Mouse (Mus musculus): ENCODE results near the gene Naglu. TPM values are rescaled to one million over a fixed set of nuclear protein-coding genes. Genes with fewer than 3 reads are reported as not detected.

The Naglu gene
- polyA plus RNA-seq, 1 experiment, result 0.14 TPM

DNA sequence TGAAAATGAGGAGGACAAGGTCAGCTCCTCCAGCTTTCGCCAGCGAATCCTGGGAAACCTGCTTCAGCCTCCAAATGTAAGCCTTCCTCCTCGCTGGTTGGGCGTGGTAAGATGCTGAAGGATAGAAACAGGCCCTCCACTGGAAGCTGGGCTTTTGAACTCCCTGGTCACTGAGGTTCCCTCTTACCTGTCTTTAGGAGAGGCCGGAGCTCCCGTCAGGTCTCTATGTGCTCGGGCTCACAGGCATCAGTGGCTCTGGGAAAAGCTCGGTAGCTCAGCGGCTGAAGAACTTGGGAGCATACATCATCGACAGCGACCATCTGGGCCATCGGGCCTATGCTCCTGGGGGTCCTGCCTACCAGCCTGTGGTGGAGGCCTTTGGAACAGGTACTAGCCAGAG lies 15.0 kb downstream of the Naglu start:
- Histone ChIP-seq H3K27me3 (ENCODE audit: control insufficient read depth) (peaks cover 24% of the 10 kb centered on the region), H3K4me3 (replicated peaks) (no peak overlapping the region), H3K9me3 (ENCODE audit: control insufficient read depth, low read length) (peaks cover 1% of the 10 kb centered on the region; the same call in 1 of the 2 replicates), H3K4me1 (ENCODE audit: control insufficient read depth) (peaks cover 80% of the 10 kb centered on the region), H3K36me3 (ENCODE audit: control insufficient read depth) (peaks cover 37% of the 10 kb centered on the region)
- TF ChIP-seq TAL1 (IDR thresholded peaks at IDR 0.05; ENCODE audit: low read length) (no peak), GATA1 (IDR thresholded peaks at IDR 0.05; ENCODE audit: low read length) (no peak)

DNA sequence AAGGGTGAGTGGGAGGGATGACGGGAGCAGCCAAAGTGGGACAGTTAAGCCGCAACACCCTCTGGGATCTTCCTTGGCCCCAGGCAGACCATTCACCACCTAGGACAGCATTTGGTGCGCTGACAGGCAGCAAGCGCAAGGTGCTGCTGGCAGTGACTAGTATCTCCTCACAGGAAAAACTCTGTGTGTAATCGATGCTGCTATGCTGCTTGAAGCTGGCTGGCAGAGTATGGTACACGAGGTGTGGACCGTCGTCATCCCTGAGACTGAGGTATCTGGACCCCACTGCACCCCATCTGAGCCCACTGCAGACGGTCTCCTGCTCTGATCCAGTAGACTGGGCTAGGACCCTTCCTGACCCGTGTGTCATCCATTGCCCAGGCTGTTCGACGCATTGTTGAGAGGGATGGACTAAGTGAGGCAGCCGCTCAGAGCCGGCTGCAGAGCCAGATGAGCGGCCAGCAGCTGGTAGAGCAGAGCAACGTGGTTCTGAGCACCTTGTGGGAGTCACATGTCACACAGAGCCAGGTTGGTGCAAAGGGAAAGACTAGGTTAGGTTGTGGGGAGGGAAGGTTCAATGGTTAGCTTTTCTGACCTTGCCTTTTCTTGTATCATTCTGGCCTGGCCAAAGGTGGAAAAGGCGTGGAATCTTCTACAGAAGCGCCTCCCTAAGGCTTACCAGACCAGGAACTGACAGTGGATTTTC lies 16.0 kb downstream of the Naglu start:
- H3K9me3 ChIP-seq (ENCODE audit: control insufficient read depth, low read length), result no peaks in the 10 kb centered on the region
- no peak overlapping the region for H3K4me3 ChIP-seq (replicated peaks)
- peaks cover 47% of the 10 kb centered on the region for H3K36me3 ChIP-seq (ENCODE audit: control insufficient read depth)
- H3K4me1 ChIP-seq (ENCODE audit: control insufficient read depth), result peaks cover 80% of the 10 kb centered on the region
- H3K27me3 ChIP-seq (ENCODE audit: control insufficient read depth), result peaks cover 15% of the 10 kb centered on the region
- TF ChIP-seq TAL1 (IDR thresholded peaks at IDR 0.05; ENCODE audit: low read length), result no peak
- TF ChIP-seq GATA1 (IDR thresholded peaks at IDR 0.05; ENCODE audit: low read length), result no peak

GRCm38 (mm10) chr11:101086323-101086674 lies 16.5 kb downstream of the Naglu start:
- Histone ChIP-seq H3K4me1 (ENCODE audit: control insufficient read depth) (peaks cover 77% of the 10 kb centered on the region), H3K9me3 (ENCODE audit: control insufficient read depth, low read length) (no peaks in the 10 kb centered on the region), H3K4me3 (replicated peaks) (peak overlapping the region; percentile 76), H3K36me3 (ENCODE audit: control insufficient read depth) (peaks cover 52% of the 10 kb centered on the region), H3K27me3 (ENCODE audit: control insufficient read depth) (peaks cover 9% of the 10 kb centered on the region)
- TF ChIP-seq GATA1 (IDR thresholded peaks at IDR 0.05; ENCODE audit: low read length) (no peak), TAL1 (IDR thresholded peaks at IDR 0.05; ENCODE audit: low read length) (no peak)

DNA sequence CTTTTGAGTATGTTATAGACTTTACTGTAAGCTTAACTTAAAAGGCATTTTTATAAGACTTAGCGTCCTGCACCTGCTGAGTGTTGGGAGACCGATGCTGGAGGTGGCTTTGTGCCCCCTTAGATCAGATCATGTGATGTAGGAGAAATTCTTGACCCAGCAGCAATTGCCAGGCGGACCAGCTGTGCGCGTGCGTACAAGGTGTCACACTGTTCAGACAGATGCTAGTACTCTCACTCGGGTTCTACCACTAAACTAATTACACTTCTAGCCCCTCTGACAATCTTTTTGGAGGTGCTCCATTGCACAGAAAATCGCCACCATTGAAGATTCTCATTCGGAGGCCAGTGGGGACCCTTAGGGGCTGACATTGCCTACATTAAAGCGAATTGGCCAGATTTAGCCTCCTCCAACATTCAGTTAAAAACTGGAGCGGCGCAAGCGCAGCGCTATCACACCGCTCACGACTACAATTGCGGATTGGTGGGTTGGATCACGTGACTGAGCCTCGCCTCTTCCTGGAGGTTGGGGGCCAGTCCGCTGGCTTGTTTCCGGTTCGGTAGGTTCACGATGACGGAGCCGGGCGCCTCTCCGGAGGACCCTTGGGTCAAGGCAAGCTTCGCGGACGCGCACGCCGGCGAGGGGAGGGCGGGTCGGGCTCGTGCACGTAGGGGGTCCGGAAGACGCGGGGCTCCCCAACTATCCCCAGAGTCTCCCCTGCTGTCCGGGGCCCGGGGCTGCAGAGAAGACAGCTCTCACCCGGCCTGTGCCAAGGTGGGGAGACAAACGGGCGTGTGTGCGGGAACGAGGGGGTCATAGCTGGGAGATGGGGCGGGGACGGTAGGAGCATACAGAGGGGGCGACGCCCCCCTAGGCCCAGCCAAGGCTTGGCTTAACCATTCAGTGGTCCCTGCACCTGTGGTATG lies 17.2 kb downstream of the Naglu start, which contains the start of gene Mlx:
TSS of gene Mlx (plus strand) at position 522 of the 926 bp plus-strand sequence.
- no peak for TF ChIP-seq TAL1 (IDR thresholded peaks at IDR 0.05; ENCODE audit: low read length)
- peak; percentile 16; the same call in 1 of the 2 replicates for TF ChIP-seq GATA1 (IDR thresholded peaks at IDR 0.05; ENCODE audit: low read length)
- H3K4me1 ChIP-seq (ENCODE audit: control insufficient read depth), result peaks cover 70% of the 10 kb centered on the region
- peaks cover 2% of the 10 kb centered on the region for H3K27me3 ChIP-seq (ENCODE audit: control insufficient read depth)
- no peaks in the 10 kb centered on the region for H3K9me3 ChIP-seq (ENCODE audit: control insufficient read depth, low read length)
- H3K36me3 ChIP-seq (ENCODE audit: control insufficient read depth), result peaks cover 60% of the 10 kb centered on the region
- H3K4me3 ChIP-seq (replicated peaks), result peak within 1 kb of the TSS; percentile 76

DNA sequence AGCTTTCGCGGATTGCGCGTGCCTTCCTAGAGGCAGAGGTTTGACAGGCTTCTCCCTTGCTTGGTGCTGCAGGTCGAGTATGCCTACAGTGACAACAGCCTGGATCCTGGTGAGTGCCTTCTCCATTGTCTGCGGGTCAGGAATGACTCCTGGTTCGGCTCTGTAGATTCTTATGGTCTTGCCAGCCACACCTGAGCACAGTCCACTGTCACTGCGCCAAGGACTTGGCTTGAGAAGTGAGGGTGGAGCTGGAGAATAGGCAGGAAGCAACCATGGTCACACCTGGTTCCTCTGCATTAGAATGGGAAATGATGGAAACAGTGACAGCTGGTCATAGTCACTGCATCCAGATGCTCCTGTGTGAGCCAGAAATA lies 17.9 kb downstream of the Naglu start:
- no peaks in the 10 kb centered on the region for H3K27me3 ChIP-seq (ENCODE audit: control insufficient read depth)
- peaks cover 67% of the 10 kb centered on the region for H3K4me1 ChIP-seq (ENCODE audit: control insufficient read depth)
- TF ChIP-seq TAL1 (IDR thresholded peaks at IDR 0.05; ENCODE audit: low read length), result no peak
- no peak for TF ChIP-seq GATA1 (IDR thresholded peaks at IDR 0.05; ENCODE audit: low read length)
- peaks cover 66% of the 10 kb centered on the region for H3K36me3 ChIP-seq (ENCODE audit: control insufficient read depth)
- H3K4me3 ChIP-seq (replicated peaks), result peak overlapping the region; percentile 76
- no peaks in the 10 kb centered on the region for H3K9me3 ChIP-seq (ENCODE audit: control insufficient read depth, low read length)

GRCm38 (mm10) chr11:101089931-101090330 lies 20.1 kb downstream of the Naglu start:
- peaks cover 74% of the 10 kb centered on the region for H3K36me3 ChIP-seq (ENCODE audit: control insufficient read depth)
- H3K27me3 ChIP-seq (ENCODE audit: control insufficient read depth), result no peaks in the 10 kb centered on the region
- H3K4me1 ChIP-seq (ENCODE audit: control insufficient read depth), result peaks cover 66% of the 10 kb centered on the region
- H3K4me3 ChIP-seq (replicated peaks), result no peak overlapping the region
- no peaks in the 10 kb centered on the region for H3K9me3 ChIP-seq (ENCODE audit: control insufficient read depth, low read length)
- TF ChIP-seq TAL1 (IDR thresholded peaks at IDR 0.05; ENCODE audit: low read length) (no peak), GATA1 (IDR thresholded peaks at IDR 0.05; ENCODE audit: low read length) (no peak)

DNA sequence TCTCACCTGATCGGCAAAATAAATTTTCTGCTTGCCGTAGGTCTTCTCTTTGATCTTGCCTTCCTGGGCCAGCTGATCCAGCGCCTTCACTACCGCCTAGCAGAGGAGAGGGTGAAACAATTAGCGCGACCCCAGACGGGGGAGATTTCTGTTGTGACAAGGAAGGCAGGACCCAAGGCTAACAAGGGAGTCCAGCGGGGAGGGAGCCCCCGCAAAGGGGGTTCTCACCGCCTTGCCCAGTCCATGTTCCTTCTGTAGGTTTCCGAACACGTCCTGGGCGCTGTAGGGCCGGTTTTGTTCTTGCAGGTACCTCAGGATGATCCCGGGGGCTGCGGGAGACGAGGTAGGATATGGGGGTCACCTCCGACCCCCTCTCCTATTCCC lies 25.1 kb downstream of the Naglu start:
- Histone ChIP-seq H3K36me3 (ENCODE audit: control insufficient read depth) (peaks cover 82% of the 10 kb centered on the region), H3K4me3 (replicated peaks) (peak overlapping the region; percentile 83), H3K4me1 (ENCODE audit: control insufficient read depth) (peaks cover 38% of the 10 kb centered on the region), H3K9me3 (ENCODE audit: control insufficient read depth, low read length) (no peaks in the 10 kb centered on the region), H3K27me3 (ENCODE audit: control insufficient read depth) (no peaks in the 10 kb centered on the region)
- no peak for TF ChIP-seq TAL1 (IDR thresholded peaks at IDR 0.05; ENCODE audit: low read length)
- TF ChIP-seq GATA1 (IDR thresholded peaks at IDR 0.05; ENCODE audit: low read length), result no peak

DNA sequence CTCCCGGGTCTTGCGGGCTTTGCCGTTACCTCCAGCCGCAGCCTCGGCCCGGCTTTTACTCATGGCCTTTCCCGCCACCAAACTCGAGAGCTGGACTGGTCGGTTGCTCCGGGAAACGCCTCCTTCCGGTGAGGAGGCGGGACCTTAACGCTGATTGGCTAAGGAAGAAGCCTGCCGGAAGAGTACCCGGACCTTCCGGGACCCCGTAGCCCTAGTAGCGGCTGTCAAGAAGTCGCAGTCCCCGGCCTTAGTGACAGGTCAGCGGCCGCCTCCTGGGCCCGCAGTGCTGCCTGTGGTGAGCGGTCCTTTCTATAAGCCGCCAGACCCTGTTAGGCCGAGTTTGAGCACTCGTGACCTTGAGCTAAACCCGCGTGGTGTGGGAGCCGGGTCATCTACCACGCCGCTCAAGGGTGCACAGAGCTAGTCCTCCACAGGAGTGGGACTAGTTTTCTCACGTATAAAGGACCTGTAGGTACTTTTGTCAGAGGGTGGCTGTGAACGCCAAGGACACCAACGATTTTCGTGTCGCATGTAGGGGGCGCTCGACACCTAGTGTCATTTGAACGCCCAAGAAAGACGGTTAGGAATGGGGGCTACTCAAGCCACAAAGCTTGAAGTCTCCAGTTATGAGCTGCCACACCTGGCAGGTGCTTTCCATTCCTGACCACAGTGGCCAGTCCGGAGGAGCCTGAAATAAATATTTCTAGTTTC lies 25.7 kb downstream of the Naglu start, which contains the start of gene Psmc3ip:
TSS of gene Psmc3ip (minus strand) at position 123 of the 711 bp plus-strand sequence.
- Histone ChIP-seq H3K4me3 (replicated peaks) (peak within 1 kb of the TSS; percentile 83), H3K9me3 (ENCODE audit: control insufficient read depth, low read length) (no peaks in the 10 kb centered on the region), H3K27me3 (ENCODE audit: control insufficient read depth) (no peaks in the 10 kb centered on the region), H3K36me3 (ENCODE audit: control insufficient read depth) (peaks cover 82% of the 10 kb centered on the region), H3K4me1 (ENCODE audit: control insufficient read depth) (peaks cover 38% of the 10 kb centered on the region)
- TF ChIP-seq TAL1 (IDR thresholded peaks at IDR 0.05; ENCODE audit: low read length) (no peak), GATA1 (IDR thresholded peaks at IDR 0.05; ENCODE audit: low read length) (no peak)

Measured in erythroblast, embryonic 14.5 days (primary cell).